Mouse (Mus musculus) heart, adult 2 months (tissue): ENCODE measurements around the gene As3mt.

Source experiments
- CTCF ChIP-seq: fragments of 200-600 bp; IDR thresholded peaks from 2 replicates; pipeline ENCODE4 v1.8.1; 2022; ENCODE audit warnings: antibody characterized with exemption, mild to moderate bottlenecking, moderate library complexity
- EP300 ChIP-seq: fragments of 200-500 bp; IDR thresholded peaks from 2 replicates; pipeline ENCODE4 v1.6.1; 2011; ENCODE audit warnings: low read depth, low read length, control low read depth; ENCODE audit not compliant: insufficient read depth

DNA sequence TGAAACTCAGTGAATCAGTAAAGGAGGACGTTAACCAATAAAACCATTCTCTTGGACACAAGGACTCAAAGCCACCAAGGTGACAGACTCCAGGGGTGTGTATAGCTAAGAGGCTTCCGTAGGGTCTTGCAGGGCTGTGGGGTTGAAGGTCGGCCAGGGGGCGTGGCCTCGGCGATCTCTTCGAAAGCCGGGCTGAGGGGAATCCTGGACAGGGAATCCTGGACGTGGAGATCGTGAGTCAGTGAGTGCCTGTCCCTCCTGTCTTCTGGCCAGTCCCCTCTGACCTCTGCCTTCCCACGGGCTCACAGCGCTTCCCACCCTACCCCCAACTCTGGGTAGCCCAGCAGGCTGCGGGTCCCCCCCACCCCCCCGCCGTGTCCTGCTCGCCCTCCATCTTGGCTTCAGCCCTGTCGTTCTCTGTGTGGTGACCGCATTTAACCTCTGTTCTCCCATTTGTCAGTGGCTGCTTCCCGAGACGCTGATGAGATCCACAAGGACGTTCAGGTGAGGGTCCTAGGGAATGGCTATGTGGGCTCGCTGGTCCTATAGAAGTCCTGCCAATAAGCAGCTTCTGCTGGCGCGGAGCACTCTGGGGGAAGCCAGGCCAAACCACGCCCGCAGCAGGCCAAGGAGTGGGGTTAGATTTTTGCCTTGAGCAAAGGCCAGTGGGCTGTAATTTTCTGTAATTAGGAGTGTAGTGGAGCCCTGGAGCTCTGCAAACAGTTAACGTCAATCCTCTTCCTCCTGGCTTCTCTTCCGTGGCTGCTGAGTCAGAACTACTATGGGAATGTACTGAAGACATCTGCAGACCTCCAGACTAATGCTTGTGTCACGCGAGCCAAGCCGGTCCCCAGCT lies at the start of gene As3mt:
- TF ChIP-seq EP300 = no peak
- no peak for TF ChIP-seq CTCF
